Mouse (Mus musculus): ENCODE data around the gene Epor. TPM values are rescaled to one million over a fixed set of nuclear protein-coding genes. Genes with fewer than 3 reads are reported as not detected.

The Epor gene
- total and polyA plus RNA-seq, 2 experiments from 2014 or later: 0.89 to 2.3 TPM

DNA sequence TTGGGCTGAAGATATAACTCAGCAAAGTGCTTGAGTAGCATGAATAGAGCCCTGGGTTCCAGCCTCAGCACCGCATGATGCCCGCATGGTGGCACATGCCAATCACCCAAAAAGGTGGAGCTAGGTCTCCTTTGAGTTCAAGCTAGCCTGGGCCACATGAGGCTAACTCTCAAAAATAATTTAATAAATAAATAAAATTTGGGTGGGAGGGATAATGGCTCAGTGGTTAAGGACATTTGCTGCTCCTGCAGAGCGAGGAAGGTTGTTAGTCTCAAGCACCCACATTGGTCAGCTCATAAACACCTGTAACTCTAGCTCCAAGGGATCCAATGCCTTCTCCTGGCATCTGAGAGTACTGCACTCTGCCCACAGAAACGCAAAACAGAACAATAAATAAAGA, 38.3 kb upstream of the Epor start:
- Histone ChIP-seq H3K27ac (peak overlapping the region; percentile 58; the same call in 1 of the 2 replicates), H3K9me3 (ENCODE audit: low read length) (no peaks in the 10 kb centered on the region), H3K4me3 (ENCODE audit: low read length) (no peak overlapping the region), H3K4me2 (ENCODE audit: low read depth, low read length) (peak overlapping the region; percentile 63), H3K36me3 (ENCODE audit: insufficient read depth, low read length) (peaks cover 18% of the 10 kb centered on the region), H3K4me1 (ENCODE audit: insufficient read depth, low read length) (peaks cover 11% of the 10 kb centered on the region), H3K9ac (replicated peaks; ENCODE audit: low read length) (no peak overlapping the region), H3K27me3 (ENCODE audit: insufficient read depth, low read length) (no peaks in the 10 kb centered on the region)
- ATAC-seq (no peak), DNase-seq (ENCODE audit: low spot score) (no peak)
- WGBS: 83% methylated on average over 4 of the region's 4 CpGs
- TF ChIP-seq CTCF (IDR thresholded peaks at IDR 0.05; ENCODE audit: low read depth): peak; percentile 40

DNA sequence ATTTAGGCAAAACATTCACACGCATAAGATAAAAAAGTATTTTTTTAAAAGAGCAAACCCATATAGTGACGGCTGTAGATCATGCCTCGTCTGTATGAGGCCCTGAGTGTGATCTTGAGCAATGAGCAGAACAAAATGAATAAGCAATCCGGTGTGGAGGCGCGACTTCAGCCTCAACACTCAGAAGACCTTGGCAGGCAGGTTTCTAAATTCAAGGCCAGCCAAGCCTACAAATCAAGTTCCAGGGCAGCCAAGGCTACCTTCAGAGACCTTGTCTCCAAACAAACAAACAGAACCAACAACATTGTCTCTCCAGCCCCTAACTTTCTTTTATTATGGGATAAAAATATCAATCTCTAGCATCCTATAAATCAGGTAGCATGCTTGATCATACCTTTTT, 37.0 kb upstream of the Epor start:
- Histone ChIP-seq H3K4me1 (ENCODE audit: insufficient read depth, low read length) (peaks cover 11% of the 10 kb centered on the region), H3K27me3 (ENCODE audit: insufficient read depth, low read length) (no peaks in the 10 kb centered on the region), H3K4me2 (ENCODE audit: low read depth, low read length) (no peak overlapping the region), H3K9me3 (ENCODE audit: low read length) (no peaks in the 10 kb centered on the region), H3K4me3 (ENCODE audit: low read length) (no peak overlapping the region), H3K9ac (replicated peaks; ENCODE audit: low read length) (no peak overlapping the region), H3K36me3 (ENCODE audit: insufficient read depth, low read length) (0 out of 2 replicates have a peak, but pooled peaks cover 6% of the 10 kb centered on the region), H3K27ac (no peak overlapping the region)
- 94% methylated on average over 6 of the region's 6 CpGs for WGBS
- TF ChIP-seq CTCF (IDR thresholded peaks at IDR 0.05; ENCODE audit: low read depth): no peak
- DNase-seq (ENCODE audit: low spot score) (no peak), ATAC-seq (no peak)

DNA sequence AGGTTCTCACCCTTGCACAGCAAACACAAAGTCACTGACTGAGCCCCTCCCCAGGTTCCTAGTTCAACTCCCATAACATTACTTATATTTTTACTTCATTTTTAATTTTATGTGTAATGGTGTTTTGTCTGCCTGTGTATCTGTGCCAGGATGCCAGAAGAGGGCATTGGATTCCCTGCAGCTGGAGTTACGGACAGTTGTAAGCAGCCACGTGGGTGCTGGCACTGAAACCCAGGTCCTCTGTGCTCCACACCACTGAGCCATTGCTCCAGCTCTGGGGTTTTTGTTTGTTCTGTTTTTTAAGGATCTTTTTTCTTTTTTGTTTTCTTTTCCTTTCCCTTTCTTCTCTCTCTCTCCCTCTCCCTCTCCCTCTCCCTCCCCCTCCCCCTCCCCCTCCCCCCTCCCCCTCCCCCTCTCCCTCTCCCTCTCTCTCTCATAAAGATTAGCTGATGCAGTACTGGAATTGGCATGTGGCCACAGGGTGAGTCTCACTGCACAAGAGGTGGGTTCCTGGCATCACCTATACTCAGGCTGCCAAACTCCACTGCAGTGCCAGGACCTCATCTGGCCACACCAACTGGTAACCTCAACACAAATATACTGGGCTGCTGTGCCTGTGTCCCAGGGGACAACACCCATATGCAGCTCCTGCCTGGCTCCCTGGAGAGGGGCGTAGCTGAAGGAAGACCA, 33.0 kb upstream of the Epor start:
- 82% methylated on average over 3 of the region's 3 CpGs for WGBS
- H3K27me3 ChIP-seq (ENCODE audit: insufficient read depth, low read length): 0 out of 2 replicates have a peak, but pooled peaks cover 1% of the 10 kb centered on the region

DNA sequence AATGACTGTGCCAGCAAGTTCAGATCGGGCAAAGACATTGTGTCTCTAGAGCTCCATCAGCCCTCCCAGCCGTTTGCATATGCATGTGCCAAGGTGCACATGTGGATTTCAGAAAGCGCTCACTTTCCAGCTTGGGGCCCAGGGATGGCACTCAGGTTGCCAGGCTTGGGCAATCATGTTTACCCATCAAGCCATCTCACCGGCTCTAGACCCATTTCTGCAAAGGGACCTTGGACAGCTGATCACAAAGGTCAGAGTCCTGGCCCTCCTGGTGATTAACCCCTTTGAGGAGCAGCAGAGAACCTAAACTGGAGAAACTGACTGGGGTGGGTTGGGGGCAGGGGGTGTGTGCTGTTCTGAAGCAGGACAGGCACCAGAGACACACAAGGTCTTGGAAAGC, 28.9 kb upstream of the Epor start:
- H3K4me2 ChIP-seq (ENCODE audit: low read depth, low read length): no peak overlapping the region
- no peak overlapping the region for H3K4me3 ChIP-seq (ENCODE audit: low read length)
- H3K9me3 ChIP-seq (ENCODE audit: low read length): no peaks in the 10 kb centered on the region
- H3K27me3 ChIP-seq (ENCODE audit: insufficient read depth, low read length): peaks cover 27% of the 10 kb centered on the region
- no peak overlapping the region for H3K27ac ChIP-seq
- TF ChIP-seq CTCF (IDR thresholded peaks at IDR 0.05; ENCODE audit: low read depth): no peak
- no peak for ATAC-seq
- H3K4me1 ChIP-seq (ENCODE audit: insufficient read depth, low read length): peaks cover 16% of the 10 kb centered on the region
- WGBS: 81% methylated on average over 4 of the region's 4 CpGs
- no peak overlapping the region for H3K9ac ChIP-seq (replicated peaks; ENCODE audit: low read length)
- DNase-seq (ENCODE audit: low spot score): no peak
- no peaks in the 10 kb centered on the region for H3K36me3 ChIP-seq (ENCODE audit: insufficient read depth, low read length)

More for the DNA sequence above, 33.0 kb upstream of the Epor start:
- DNase-seq (ENCODE audit: low spot score) (no peak), ATAC-seq (no peak)
- H3K4me1 ChIP-seq (ENCODE audit: insufficient read depth, low read length): no peaks in the 10 kb centered on the region
- no peak overlapping the region for H3K4me2 ChIP-seq (ENCODE audit: low read depth, low read length)
- no peaks in the 10 kb centered on the region for H3K9me3 ChIP-seq (ENCODE audit: low read length)
- TF ChIP-seq CTCF (IDR thresholded peaks at IDR 0.05; ENCODE audit: low read depth): no peak
- H3K4me3 ChIP-seq (ENCODE audit: low read length): no peak overlapping the region
- no peak overlapping the region for H3K9ac ChIP-seq (replicated peaks; ENCODE audit: low read length)
- no peaks in the 10 kb centered on the region for H3K36me3 ChIP-seq (ENCODE audit: insufficient read depth, low read length)
- H3K27ac ChIP-seq: no peak overlapping the region

DNA sequence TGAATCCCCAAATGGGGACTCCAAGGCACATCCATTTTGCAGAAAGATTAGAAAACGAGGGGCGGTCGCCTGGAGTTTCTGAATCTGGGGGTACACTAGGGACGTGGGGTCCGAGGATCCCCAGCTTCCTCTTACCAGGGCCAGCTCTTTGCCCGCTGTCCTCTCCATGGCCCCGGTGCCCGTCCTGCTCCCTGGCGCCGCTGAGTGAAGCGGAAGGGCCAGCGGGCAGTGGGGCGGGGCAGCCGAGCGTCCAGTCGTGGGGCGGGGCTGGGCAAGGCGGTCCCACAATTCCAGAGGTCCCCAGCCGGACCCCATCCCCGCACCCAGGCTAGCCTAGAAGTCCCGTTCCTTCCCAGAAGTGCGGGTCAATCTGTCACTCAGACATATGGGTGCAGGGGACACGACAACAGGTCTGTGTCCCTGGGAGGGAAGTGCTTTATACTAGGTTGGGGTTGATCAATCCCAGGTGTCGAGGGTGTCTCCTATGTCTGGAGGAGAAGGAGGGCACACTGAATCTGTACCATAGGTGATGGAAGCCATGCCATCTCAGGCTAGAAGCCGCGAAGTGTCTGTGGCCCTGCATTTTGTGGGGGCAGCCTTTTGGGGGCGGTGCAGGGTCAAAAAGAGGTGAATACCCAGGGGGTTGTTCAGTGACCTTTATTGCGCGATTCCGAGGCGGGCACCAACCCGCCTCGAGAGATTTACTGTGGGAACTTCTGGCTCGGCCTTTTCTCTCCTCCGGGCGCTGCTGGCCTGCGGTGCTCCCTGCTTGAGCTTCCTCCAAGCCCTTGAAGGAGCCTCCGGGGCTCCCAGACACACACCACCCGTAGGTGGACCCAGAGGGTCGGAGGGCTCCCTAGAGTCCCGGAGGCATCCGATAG, 26.2 kb upstream of the Epor start, which contains the start of gene Rgl3:
TSS of gene Rgl3 (minus strand) at position 217 of the 881 bp plus-strand sequence.
- Histone ChIP-seq H3K9me3 (ENCODE audit: low read length) (no peaks in the 10 kb centered on the region), H3K36me3 (ENCODE audit: insufficient read depth, low read length) (no peaks in the 10 kb centered on the region), H3K27me3 (ENCODE audit: insufficient read depth, low read length) (peaks cover 27% of the 10 kb centered on the region), H3K4me1 (ENCODE audit: insufficient read depth, low read length) (peaks cover 16% of the 10 kb centered on the region), H3K9ac (replicated peaks; ENCODE audit: low read length) (peak within 1 kb of the TSS; percentile 45), H3K27ac (no peak within 1 kb of the TSS), H3K4me3 (ENCODE audit: low read length) (peak within 1 kb of the TSS; percentile 41), H3K4me2 (ENCODE audit: low read depth, low read length) (peak within 1 kb of the TSS; percentile 73)
- DNase-seq (ENCODE audit: low spot score): no peak
- 4% methylated on average over 41 of the region's 42 CpGs for WGBS
- peak; percentile 43; the same call in 1 of the 2 replicates for ATAC-seq
- peak; percentile 18; the same call in 1 of the 2 replicates for TF ChIP-seq CTCF (IDR thresholded peaks at IDR 0.05; ENCODE audit: low read depth)

DNA sequence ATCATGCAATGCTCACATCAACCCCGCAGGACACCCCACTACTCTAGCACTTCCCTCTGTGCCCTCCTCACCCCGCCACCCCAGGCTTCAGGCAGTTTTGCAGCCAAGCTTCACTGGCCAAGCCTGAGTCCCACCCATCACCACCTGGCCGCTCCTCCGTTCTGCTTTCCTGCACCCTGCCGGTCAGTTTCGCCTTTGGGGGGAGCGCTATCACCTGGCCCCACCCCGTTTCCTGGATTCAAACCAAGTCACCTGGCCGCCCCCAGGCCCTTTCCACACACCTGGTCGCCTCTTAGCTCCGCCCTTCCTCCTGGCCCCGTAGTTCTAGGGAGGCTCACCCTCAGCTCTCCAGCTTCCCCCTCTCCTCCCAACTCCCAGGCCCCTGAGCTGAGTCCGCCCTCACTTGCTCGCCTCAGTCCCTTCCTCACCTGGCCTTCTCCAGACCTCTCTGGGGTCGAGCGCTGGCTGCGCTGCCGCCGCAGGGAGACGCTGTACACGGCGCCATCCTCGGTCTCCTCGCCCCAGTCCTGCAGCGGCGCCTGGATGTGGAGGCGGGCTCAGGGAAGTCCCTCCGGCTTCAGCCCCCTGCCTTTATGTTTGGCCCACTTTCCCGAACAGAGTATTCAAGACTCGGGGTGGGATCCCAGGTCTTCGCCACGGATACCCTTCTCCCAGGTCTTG, 25.3 kb upstream of the Epor start:
- under 1% methylated on average over 32 of the region's 32 CpGs for WGBS

More for the DNA sequence above, 25.3 kb upstream of the Epor start:
- Histone ChIP-seq H3K4me1 (ENCODE audit: insufficient read depth, low read length) (peaks cover 16% of the 10 kb centered on the region), H3K9me3 (ENCODE audit: low read length) (no peaks in the 10 kb centered on the region), H3K27ac (no peak overlapping the region), H3K4me3 (ENCODE audit: low read length) (peak overlapping the region; percentile 41), H3K4me2 (ENCODE audit: low read depth, low read length) (peak overlapping the region; percentile 73), H3K9ac (replicated peaks; ENCODE audit: low read length) (peak overlapping the region; percentile 45), H3K36me3 (ENCODE audit: insufficient read depth, low read length) (no peaks in the 10 kb centered on the region), H3K27me3 (ENCODE audit: insufficient read depth, low read length) (peaks cover 27% of the 10 kb centered on the region)
- ATAC-seq: peak; percentile 30; the same call in 1 of the 2 replicates
- peak; percentile 34; the same call in 1 of the 2 replicates for TF ChIP-seq CTCF (IDR thresholded peaks at IDR 0.05; ENCODE audit: low read depth)
- no peak for DNase-seq (ENCODE audit: low spot score)
